Mouse (Mus musculus) G1E (cell line): Measurements from ENCODE around the gene Gpr152.

ENCODE experiments used
- CTCF ChIP-seq: IDR thresholded peaks from 2 replicates; pipeline ENCODE4 v1.5.1; 2012; ENCODE audit warnings: low read depth, low read length, inconsistent platforms, mixed read lengths
- GATA1 ChIP-seq: IDR thresholded peaks from 2 replicates; pipeline ENCODE4 v1.6.1; 2012; ENCODE audit warnings: borderline replicate concordance, low read length, inconsistent platforms, mixed read lengths
- POLR2AphosphoS5 ChIP-seq: IDR thresholded peaks from 2 replicates; pipeline ENCODE4 v1.6.1; 2012; ENCODE audit warnings: low read depth, low read length, inconsistent platforms; ENCODE audit not compliant: insufficient replicate concordance

GRCm38 (mm10) chr19:4164100-4164499 is 24.5 kb downstream of the Gpr152 start:
- TF ChIP-seq CTCF (no peak), POLR2AphosphoS5 (no peak), GATA1 (no peak)
